Mouse (Mus musculus): ENCODE results near the gene Fbxl22. TPM values are rescaled to one million over a fixed set of nuclear protein-coding genes. Genes with fewer than 3 reads are reported as not detected.

The Fbxl22 gene
- total RNA-seq (2021), result under 1 TPM; 0.23 to 0.52 TPM
- long read RNA-seq, experiment 1, result 0 reads
- long read RNA-seq, experiment 2, result 0 reads

DNA sequence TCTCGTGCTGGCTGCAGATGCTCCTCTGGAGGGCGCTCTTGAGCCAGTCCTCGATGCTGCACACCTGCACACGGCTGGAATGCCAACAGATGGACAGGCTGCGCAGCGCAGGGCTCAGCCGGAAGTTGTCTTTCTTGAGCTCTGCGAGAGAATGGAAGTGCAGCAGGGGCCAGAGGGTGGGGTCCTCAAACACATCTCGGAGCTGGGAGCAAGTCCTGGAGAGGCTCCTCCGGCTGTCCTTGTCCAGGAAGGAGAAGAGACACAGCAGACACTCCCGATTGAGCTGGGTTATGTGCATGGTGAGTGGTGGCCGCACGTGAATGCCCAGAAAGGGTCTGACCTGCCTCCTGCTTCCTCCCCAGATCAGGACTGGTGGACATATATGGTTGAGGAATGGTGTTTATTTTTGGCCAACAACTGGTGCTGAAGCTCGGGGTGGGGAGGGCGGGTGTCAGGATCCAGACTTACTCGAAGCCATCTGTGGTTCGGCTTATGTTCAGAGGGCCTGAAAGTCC, at the start of gene Fbxl22:
Fbxl22 (minus strand) TSS at position 338 of the 515 bp plus-strand sequence.
- peak; percentile 44 to 59 for DNase-seq (ENCODE audit: low spot score in 2 of 2)

DNA sequence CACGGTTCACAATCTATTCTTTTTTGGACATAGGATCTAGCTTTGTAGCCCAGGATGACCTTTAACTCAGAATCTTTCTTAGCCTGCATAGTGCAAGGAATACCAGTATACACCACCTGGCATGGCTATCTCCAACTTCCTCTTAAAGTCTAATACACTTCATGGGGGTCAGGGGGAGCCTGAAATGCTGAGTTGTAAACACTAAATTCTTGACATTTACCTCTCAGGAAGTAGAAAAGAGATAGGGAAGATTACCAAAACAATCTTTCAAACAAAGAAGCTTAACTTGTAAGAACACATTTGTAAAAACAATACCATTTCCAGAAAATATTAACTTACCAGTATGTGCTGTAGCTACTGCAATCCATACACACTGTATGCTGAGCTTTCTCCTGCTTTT, 47.8 kb upstream of the Fbxl22 start:
- no peak for DNase-seq (ENCODE audit: low spot score in 2 of 2)

DNA sequence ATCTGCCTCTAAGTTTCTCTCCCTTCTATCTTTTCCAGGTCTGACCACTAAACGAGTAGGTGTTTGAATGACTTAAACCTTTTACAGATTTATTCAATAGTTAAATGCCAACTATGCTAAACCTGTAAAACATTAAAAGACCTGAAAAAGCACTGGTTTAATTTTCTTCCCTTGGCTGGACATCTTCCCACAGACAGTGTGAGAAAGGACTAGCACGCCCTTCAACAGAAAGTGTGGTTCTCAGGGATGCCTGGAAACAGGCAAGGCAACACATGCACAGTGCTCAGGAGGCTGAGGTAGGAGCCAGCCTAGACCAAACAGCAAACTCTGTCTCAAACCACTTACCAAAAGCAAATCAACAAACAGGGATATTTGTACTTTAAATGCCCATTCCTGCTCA, 47.1 kb upstream of the Fbxl22 start:
- no peak for DNase-seq (ENCODE audit: low spot score in 2 of 2)

DNA sequence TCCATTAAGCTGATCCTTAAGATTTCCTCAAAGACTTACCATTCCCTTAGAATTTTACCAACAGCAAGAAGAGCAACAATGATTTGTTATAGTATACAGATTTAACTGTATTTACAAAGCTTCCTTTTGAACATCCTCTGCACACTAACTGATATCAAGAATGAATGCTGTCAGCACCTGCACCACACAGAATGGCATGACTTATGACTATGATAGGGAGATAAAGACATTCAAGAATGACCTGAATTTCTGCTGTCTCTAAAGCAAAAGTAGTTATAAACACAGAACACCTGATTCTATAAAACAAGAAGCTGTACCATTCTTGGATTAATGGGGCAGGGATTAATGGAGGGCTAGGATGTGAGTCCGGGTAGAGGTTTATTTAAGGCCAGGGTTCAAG, 46.3 kb upstream of the Fbxl22 start:
- DNase-seq (ENCODE audit: low spot score in 2 of 2), result no peak

DNA sequence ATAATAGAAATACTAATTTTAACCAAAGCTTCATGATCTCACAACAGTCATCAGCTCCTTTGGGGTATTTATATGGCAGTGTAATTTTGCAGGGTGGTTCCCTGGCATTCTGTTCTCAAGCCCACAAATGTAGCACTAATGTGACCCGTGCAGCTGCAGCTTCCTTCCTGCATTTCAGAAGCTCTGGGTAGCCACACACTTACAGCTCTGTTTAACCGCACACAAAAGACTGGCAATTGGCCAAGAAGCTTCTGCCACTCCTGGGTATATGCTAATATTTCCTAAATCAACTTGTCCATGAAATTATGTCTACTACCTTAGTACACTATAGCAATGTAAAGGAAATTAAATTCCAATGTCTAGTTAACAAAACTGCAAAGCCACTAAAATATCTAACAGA, 45.9 kb upstream of the Fbxl22 start:
- DNase-seq (ENCODE audit: low spot score in 2 of 2), result no peak

DNA sequence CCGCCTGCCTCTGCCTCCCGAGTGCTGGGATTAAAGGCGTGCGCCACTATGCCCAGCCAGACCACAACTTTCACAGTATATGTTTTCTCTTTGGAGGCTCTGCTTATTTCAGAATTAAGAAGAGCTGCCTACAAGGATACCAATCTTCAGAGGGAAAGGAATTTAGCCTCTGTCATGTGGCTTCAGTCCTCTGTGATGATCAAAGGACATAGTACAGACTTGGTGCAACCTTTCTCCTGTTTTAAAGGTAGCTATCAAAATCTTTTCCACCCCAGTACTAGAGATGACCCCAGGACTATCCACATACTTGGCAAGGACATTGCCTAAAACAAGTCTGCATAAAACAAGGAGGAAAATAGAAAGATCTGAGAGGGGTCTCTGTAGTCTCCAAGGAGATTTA, 44.6 kb upstream of the Fbxl22 start:
- no peak for DNase-seq (ENCODE audit: low spot score in 2 of 2)

DNA sequence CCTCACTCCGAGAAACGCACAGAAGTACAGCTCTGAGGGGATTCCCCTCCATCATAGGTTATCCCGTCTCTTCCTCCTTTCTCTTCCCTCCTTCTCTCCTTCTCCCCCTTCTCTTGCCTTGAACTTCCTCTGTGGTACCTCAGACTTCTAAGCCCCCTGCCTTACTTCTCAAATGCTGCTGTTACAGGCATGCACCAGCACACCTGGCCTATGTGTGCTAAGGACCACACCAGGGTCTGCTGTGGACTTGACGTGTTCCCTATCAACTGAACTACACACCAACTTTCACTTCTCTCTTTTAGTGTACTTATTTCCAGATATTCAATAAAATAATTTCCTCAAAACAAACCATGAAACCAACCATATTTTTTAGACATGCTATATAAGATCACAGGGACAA, 28.4 kb upstream of the Fbxl22 start:
- DNase-seq (ENCODE audit: low spot score in 2 of 2), result no peak

DNA sequence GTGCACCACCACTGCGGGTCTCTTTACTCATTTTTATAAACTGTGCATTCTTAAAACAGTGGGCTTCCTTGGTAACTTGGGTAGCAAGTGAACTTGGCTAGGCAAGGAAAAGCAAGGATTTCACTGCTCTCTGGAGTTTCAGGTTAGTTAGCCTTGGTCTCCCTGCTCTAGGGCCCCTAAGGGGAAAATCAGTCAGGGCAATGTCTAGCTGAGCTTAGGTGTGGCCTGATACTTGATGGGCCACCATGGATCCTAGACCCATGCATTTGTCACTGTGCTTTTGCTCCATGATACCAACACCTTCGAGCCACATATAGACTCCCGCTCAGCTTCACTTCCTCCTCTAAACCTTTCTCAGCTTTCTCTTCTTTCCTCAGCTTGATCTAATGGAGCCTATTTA, 7.2 kb upstream of the Fbxl22 start:
- DNase-seq (ENCODE audit: low spot score in 2 of 2), result no peak

DNA sequence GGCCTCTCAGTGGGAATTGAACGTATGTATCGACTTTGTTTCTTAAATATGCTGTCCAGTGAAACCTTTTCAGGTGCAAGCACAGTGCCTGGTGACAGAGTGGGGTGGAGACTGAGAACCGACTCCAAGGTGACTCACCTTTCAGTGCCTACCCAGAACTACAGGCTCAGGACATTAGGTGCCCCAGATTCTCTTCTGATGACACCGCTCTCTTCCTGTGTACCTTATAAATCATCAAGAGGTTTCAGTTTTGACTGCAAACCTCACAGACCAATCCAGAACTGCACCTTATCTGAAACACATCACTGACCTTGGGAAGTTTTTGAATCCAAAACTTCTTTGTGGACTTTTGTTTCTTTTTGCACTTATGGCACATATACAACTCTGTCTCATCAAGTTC, 5.9 kb upstream of the Fbxl22 start:
- DNase-seq (ENCODE audit: low spot score in 2 of 2), result no peak

DNA sequence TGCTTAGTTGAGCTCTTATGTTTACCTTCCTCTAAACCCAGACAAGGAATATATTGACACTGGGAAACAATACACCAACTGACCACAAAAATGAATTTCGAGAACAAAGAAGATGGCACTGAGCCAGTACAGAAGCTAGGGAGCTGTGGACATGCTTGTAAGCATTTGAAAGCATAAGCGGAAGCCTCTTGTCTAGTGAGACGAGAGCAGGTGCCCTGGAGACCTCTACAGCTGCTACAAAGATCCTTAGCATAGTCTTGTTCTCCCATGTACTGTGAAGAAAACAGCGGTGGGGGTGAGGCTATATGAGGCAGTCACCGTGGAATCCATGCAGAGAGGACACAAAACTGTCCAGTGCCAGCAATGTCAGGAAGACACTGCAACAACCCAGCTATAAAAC, 4.5 kb upstream of the Fbxl22 start:
- no peak for DNase-seq (ENCODE audit: low spot score in 2 of 2)

DNA sequence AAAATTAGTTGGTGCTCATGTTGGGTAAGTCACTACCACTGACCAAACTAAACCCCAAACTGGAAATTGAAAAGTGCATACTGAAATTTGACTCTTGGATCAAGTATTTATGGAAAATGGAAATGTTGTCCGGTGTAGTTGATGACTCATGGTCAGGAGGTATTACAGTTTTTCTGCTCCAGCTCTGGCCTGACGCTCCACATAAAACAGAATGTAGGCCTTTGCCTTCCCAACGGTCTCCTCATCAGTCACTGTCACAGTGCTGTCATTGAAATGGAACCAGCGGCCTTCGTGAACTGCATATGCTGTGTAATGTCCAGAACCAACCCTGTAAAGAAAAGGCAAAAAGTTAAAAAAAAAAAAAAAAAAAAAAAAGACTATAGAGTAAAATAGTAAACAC, 3.9 kb upstream of the Fbxl22 start:
- DNase-seq (ENCODE audit: low spot score in 2 of 2), result no peak

DNA sequence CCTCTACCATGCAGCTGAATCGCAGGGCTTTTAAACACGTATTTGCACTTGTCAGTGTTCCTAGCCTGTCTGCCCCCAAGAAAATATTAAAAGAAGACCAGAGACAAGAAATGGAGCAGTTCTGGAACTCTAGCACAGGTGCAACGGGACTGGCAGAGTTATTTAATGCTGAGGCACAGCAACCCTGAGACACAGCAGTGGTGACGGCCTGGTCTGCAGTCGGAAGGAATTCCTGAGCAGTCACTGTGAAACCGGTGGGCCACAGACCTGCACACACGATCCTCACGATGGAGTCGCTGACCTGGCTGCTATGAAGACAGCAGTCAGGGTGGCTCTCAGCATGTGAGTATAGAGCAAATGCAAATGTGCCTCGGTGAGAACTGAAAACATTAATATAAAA, 3.4 kb upstream of the Fbxl22 start:
- no peak for DNase-seq (ENCODE audit: low spot score in 2 of 2)

DNA sequence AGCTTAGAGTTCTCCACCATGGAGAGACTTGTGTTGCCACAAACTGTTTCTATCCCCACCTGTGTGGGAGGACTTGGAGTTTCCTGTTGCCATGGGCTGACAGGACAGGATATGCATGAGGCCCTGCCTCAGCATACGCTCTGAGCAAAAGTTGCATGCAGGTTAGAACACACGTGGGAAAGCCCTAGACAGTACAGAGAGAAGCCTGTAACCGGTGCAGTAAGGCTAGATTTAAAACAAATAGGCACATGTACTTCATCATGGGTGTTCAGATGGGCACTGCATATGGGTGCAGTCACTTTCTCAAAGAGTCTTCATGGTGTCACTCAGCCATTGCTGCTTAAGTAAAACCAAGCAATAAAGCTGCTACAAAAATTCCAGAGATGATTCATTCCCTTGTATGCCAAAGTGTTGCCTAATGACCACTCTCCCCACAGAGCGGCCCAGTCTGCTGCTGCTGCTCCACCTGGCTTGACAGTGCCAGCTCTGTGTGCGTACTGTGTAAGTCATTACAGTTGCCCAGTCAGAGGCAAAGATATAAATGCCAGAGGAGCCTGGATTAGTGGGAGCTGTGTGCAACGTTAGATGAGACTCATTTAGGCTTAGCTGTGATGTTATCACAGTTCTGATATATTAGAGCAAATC, 2.0 kb upstream of the Fbxl22 start:
- no peak for DNase-seq (ENCODE audit: low spot score in 2 of 2)

DNA sequence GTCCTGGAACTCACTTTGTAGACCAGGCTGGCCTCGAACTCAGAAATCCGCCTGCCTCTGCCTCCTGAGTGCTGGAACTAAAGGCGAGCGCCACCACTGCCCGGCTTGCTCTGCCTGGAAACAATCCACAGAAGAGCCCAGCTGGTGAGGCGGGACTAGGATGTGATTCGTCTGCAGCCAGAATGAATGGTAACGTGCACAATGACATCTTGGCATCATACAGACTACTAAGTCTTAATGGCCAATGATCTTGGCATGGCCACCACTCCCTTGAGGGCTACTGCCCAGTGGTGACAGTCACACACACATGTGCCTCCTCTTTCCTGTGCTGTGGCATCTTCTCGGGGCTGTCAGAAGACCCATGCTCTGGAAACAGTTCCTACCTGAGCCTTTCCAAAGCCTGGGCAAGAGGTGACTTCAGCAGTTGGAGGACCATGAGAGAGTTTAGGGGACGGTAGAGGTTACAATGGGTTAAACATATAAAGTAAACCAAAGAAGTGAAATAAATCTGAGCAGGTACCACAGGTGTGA, 1.4 kb upstream of the Fbxl22 start:
- DNase-seq (ENCODE audit: low spot score in 2 of 2), result no peak

DNA sequence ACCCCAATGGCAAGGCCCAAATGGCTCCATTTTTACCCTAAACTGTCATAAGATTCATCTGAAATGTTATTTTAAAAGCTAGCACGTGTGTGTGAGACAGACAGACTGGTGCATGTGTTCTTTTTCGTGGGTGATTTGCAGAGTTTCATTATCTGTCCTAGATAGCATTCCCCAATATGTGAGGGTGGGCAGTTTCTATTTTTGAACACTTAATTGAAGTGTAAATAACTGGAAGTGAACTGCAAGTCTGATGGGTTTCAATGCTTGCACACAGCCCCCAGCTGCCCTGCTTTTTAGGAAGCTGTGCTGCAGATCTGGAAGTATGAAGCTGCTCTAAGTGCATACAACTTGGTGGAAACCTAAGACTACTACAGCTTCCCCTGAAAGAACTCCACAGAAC, 722 bp upstream of the Fbxl22 start:
- DNase-seq (ENCODE audit: low spot score in 2 of 2), result no peak

DNA sequence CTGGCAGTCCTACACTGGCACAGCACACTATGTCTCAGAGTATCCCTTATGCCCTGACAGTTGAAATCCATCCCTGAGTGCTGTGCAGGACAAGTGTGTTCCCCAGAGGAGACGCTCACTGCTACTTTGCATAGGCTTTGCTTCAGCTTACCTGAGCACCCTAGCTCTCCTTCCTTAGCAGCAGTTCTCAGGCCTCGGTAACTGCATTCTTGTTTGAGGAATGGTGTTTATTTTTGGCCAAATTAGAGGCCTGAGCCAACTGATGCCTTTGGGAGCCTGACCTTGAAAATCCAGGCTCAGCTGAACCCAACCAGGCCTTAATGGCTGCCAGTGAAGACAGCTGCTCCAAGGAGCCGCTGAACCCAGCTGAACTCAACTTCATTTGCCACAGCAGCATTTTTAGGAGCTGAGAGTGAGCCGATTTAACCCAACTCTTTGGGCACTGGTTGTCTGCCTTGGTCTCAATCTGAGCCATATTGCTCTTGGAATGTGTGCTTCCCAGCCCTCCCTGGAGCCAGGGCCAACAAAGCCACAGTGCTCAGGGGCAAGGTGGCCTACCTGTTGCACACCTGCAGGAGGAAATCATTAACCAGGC, 635 bp downstream of the Fbxl22 start:
- no peak for DNase-seq (ENCODE audit: low spot score in 2 of 2)

DNA sequence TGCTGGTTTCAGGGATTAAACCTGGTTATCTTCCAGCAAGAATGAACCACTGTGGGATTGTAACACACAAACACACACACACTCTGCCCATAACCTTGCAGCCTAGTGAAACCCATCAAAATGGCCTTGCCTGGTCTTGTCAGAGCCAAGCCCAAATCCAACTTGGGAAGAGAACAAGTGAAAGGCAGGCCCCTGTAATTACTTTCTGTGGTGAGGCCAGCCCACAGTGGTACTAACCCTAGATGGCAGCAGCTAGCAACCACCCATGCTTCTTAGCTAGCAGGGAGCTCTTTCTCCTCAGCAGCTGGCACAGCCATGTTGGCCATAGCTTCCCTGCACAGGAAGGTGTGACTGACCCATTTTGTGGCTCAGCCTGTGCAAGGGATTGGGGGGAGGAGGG, 1.2 kb downstream of the Fbxl22 start:
- DNase-seq (ENCODE audit: low spot score in 2 of 2), result no peak

DNA sequence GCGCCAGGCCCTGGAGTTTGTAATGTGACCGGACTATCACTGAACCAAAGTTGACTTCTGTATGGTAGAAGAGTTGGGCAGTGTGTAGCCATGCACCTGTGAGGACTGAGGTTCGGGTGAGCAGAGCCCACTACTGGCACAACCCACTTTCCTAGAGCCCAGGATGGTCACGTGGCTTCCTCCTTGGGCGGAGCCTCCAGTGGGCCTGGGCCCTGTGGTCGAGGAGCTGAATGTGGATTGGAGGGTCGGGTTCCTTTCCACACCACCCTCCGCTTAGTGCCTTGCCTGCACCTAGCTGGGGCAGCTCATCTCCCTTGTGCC, 2.1 kb downstream of the Fbxl22 start:
- peak; percentile 77 to 81 for DNase-seq (ENCODE audit: low spot score in 2 of 2)

DNA sequence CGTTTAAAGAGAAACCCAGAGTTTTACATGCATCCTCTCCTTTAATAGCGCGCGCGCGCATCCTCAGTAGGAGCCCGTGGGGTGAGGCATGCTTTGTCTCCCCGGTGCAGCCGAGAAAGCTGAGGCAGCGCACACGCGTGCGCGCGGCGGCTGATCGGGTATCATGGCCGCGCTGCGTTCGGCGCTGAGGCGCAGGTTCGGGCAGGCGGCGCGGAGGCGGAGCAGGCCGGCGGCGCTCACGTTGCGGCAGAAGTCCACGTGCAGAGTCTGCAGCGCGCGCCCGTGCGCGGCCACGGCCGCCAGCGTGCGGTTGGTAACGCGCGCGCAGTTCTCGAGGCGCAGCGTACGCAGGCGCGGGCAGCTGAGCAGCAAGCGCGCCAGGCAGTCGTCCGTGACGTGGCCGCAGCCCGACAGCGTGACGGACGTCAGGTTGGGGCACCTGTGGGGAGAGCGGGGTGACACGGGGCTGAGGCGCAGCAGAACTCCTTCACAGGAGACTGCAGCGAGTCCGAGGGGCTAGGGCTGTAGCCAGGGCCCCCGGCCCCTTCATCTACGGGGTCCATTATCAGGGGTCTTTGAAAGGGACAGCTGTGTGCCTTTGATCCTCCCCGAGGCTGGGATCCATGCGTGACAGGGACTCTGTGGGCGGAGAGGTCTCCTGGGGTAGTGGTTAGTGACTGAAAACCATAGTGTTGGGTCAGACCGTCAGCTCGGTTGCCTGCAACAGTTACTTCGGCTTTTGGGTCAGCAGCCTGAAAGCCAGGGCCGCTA, 2.6 kb downstream of the Fbxl22 start:
- peak; percentile 93 to 98 for DNase-seq (ENCODE audit: low spot score in 2 of 2)

DNA sequence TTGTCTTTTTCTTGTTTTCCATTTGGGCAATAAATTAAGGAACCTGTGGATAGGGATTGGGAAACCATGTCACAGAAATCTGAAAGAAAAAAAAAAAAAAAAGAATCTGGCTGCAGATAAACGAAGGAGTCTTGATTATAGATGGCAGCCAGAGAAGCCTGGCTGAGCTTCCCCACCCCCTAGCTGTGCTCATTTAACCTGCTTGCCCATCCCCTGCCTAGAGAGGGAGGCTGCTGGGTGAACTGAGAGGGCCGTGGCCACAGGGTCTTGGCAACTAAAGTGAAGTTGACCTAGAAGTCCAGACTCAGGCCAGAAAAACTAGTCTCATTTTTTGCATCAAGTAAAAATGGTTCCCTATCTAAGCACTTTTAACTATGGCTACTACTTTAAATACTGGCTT, 3.4 kb downstream of the Fbxl22 start:
- no peak for DNase-seq (ENCODE audit: low spot score in 2 of 2)

DNA sequence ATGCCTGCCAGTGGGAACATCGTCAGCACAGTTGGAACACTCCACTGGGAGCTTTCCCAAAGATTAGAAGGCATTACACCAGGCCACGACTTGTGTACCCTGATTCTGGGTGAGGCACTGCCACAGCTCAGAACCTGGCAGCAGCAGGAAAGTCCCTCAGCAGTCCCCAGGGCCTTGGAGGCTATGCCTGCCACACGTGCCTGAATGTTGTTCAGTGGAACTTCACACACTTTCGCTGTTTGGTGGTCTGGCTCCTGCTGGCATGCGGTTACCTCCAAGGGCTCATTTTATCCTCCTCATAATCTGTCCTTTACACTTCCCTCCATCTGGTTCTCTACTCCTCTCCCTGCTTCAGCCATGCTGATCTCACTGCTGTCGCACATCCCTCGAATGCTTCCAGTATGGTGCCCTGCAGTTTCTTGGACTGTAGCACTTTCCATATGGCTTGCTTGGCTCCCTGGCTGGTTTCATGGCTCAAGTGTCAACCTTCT, 4.0 kb downstream of the Fbxl22 start:
- DNase-seq (ENCODE audit: low spot score in 2 of 2), result no peak

DNA sequence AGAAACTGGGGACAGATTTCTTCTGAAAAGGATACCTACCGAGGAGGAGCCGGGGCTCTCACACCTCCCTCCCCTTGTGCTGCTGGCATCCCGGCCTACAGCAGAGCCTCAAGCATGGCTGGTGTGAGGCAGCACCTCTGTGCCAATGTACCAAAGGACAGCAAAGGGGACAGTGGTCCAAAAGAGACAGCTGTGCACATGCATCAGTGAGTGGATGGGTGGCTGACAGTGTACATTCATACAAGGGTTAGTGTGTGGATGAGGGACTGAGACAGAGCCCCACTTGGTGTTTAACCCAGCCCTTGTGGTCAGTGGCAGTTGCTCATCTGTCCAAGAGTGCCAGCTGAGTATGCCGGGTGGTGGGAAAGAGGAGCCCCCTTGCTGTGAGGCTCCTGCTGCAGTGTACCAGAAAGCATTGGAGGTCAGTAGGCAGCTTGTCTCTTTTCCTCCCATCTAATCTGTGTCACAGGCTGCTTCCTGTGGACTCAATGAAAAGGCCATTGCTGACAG, 5.4 kb downstream of the Fbxl22 start:
- no peak for DNase-seq (ENCODE audit: low spot score in 2 of 2)

Data from left cerebral cortex, adult 18-20 months (tissue).